Mouse (Mus musculus): ENCODE data around the gene Tbx5. TPM values are rescaled to one million over a fixed set of nuclear protein-coding genes. Genes with fewer than 3 reads are reported as not detected.

The Tbx5 gene
- total and polyA plus RNA-seq, 2 experiments from 2014 or later = 17.3 to 31.1 TPM

DNA sequence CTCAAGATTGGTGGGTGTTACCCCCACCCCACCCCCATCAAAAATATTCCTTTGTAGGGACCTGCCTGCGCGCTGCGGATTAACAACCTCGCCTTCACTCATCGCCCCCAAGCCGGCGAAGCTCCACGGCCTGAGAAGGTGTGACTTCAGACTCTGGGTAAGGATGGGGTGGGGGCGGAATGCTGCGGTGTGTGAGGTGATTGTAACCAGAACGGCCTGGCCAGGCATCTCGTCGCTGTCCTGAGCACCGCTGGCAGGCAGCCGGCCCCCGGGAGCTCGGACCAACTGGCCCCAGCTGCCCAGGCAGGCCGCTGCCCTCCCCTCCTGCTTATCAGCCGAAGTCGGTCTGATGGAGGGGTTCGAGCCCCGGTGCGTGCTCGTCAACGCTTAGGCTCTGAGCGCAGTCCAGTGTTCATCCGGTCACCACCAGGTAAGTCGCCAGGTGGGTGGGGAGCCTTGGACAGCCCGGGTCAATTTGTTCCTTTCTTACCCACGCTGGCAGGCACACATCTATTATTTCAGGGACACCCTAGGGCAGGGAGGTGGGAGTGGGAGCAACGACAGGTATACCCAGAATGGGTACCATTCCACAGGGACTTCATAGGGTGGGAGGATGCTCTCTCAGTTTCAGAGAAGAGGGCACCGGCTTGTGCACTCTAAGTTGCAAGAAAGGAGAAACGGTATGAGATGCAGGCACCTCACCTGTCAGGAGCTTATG, 35.9 kb upstream of the Tbx5 start:
- Histone ChIP-seq H3K9me3 (replicated peaks; ENCODE audit: control insufficient read depth, low read length) (no peaks in the 10 kb centered on the region), H3K9ac (replicated peaks; ENCODE audit: low read depth, low read length) (no peak overlapping the region; the same call in 1 of the 2 replicates), H3K4me1 (ENCODE audit: control insufficient read depth, insufficient read depth) (no peaks in the 10 kb centered on the region), H3K27me3 (ENCODE audit: control insufficient read depth, insufficient read depth, low read length) (peaks cover 87% of the 10 kb centered on the region), H3K27ac (ENCODE audit: low read depth) (peak overlapping the region; percentile 70), H3K4me2 (ENCODE audit: low read depth, low read length) (no peak overlapping the region), H3K4me3 (ENCODE audit: low read depth, low read length) (peak overlapping the region; percentile 28), H3K36me3 (replicated peaks; ENCODE audit: control insufficient read depth, insufficient read depth, low read length) (no peaks in the 10 kb centered on the region)
- no peak for TF ChIP-seq CTCF (IDR thresholded peaks at IDR 0.05; ENCODE audit: low read depth)
- peak; percentile 39; the same call in 1 of the 2 replicates for TF ChIP-seq EP300 (IDR thresholded peaks at IDR 0.05; ENCODE audit: low read depth)
- peak; percentile 35 for DNase-seq (ENCODE audit: low spot score)
- 9% methylated on average over 33 of the region's 33 CpGs for WGBS
- peak; percentile 58; the same call in 1 of the 2 replicates for ATAC-seq (ENCODE audit: insufficient read depth, low read depth)

DNA sequence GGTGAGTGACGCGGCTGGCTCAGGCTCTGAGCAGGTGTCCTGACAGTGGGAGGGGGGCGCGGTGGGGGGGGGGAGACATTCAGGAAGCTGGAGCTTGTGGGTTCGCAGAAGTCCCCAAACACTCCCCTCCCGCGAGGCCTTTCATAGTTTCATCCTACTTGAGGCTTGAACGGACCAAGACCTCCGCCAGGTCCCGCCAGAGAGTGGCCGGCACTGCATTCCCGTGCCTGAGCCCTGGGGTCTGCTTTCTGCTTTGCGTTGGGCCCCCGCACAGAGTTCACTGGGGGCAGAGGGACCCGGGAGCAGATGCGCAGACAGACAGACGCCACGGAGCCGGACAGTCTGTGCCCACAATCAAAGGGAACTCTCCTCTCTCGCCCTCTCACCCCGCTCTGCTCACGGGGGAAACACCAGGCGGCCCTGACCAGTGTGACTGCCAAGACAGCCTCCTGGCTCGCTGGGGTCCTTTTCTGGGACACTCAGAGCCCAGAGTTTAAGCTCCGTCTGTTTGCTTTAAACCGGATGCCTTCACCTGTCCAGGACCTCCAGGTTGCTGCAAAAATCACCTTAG, 34.8 kb upstream of the Tbx5 start:
- 4% methylated on average over 26 of the region's 26 CpGs for WGBS
- H3K9ac ChIP-seq (replicated peaks; ENCODE audit: low read depth, low read length) = peak overlapping the region; percentile 45
- no peak for ATAC-seq (ENCODE audit: insufficient read depth, low read depth)
- H3K9me3 ChIP-seq (replicated peaks; ENCODE audit: control insufficient read depth, low read length) = no peaks in the 10 kb centered on the region
- peak overlapping the region; percentile 28 for H3K4me3 ChIP-seq (ENCODE audit: low read depth, low read length)
- H3K27ac ChIP-seq (ENCODE audit: low read depth) = peak overlapping the region; percentile 70
- peak overlapping the region; percentile 43 for H3K4me2 ChIP-seq (ENCODE audit: low read depth, low read length)
- TF ChIP-seq CTCF (IDR thresholded peaks at IDR 0.05; ENCODE audit: low read depth) = no peak
- TF ChIP-seq EP300 (IDR thresholded peaks at IDR 0.05; ENCODE audit: low read depth) = no peak
- peaks cover 95% of the 10 kb centered on the region for H3K27me3 ChIP-seq (ENCODE audit: control insufficient read depth, insufficient read depth, low read length)
- no peaks in the 10 kb centered on the region for H3K4me1 ChIP-seq (ENCODE audit: control insufficient read depth, insufficient read depth)
- no peaks in the 10 kb centered on the region for H3K36me3 ChIP-seq (replicated peaks; ENCODE audit: control insufficient read depth, insufficient read depth, low read length)
- DNase-seq (ENCODE audit: low spot score) = no peak

DNA sequence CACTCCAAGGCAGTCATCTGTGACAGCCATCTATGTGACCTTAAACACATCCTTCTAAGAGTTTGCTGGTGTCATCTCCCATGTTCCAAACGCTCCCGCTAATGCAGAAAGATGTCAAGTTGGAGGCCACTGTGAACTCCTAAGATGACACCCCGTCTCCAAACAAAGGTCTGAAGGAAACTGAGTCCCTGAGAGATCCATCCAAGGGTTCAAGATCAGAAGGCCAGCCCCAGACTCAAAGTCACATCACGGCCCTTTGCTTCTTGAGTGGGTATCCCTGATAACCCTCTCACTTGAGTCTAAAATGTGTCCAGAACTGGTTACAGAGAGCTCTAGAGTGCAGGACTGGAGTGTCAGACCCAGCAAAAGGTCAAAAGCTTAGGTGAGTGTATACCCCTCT, 34.2 kb upstream of the Tbx5 start:
- no peaks in the 10 kb centered on the region for H3K9me3 ChIP-seq (replicated peaks; ENCODE audit: control insufficient read depth, low read length)
- TF ChIP-seq CTCF (IDR thresholded peaks at IDR 0.05; ENCODE audit: low read depth) (no peak), EP300 (IDR thresholded peaks at IDR 0.05; ENCODE audit: low read depth) (no peak)
- H3K27me3 ChIP-seq (ENCODE audit: control insufficient read depth, insufficient read depth, low read length) = peaks cover 98% of the 10 kb centered on the region
- H3K4me3 ChIP-seq (ENCODE audit: low read depth, low read length) = peak overlapping the region; percentile 28; the same call in 1 of the 2 replicates
- DNase-seq (ENCODE audit: low spot score) (no peak), ATAC-seq (ENCODE audit: insufficient read depth, low read depth) (no peak)
- WGBS = 50% methylated on average over 4 of the region's 4 CpGs
- no peak overlapping the region for H3K9ac ChIP-seq (replicated peaks; ENCODE audit: low read depth, low read length)
- H3K4me2 ChIP-seq (ENCODE audit: low read depth, low read length) = no peak overlapping the region
- no peaks in the 10 kb centered on the region for H3K4me1 ChIP-seq (ENCODE audit: control insufficient read depth, insufficient read depth)
- no peaks in the 10 kb centered on the region for H3K36me3 ChIP-seq (replicated peaks; ENCODE audit: control insufficient read depth, insufficient read depth, low read length)
- peak overlapping the region; percentile 70 for H3K27ac ChIP-seq (ENCODE audit: low read depth)

DNA sequence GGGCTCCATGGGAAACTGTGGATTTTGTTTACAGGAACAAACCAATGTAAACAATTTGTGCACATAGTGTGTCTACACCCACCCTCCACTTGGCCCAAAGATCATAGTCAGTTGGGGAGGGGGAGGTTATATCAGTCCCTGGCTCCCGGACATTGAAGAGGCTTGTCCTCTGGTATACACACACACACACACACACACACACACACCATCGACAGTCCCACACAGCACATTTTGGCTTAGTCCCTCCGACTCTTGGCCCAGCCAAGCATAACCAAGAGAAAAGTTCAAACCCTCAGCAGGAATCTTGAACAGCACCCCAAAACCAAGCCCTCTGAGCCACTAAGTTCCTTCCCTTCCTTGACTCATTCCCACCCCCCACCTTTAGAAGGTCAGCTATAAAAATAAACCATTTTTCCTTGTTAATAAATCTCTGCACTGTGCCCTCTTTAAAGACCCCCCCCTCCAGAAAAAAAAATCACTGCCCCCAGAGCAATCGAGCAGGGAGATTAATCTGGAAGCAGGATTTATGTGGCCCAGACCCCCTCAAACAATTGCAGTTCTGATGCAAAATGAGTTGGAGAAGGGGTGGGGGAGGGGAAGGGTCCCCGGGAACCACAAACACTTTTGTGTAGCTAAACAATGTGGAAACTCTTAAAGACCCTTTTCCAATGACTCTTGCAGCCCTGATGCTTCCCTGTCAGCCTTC, 33.6 kb upstream of the Tbx5 start:
- DNase-seq (ENCODE audit: low spot score) (no peak), ATAC-seq (ENCODE audit: insufficient read depth, low read depth) (no peak)
- Histone ChIP-seq H3K4me1 (ENCODE audit: control insufficient read depth, insufficient read depth) (0 out of 2 replicates have a peak, but pooled peaks cover 4% of the 10 kb centered on the region), H3K9ac (replicated peaks; ENCODE audit: low read depth, low read length) (0 out of 2 replicates have a peak overlapping the region, but pooled peaks have one; percentile 10), H3K4me2 (ENCODE audit: low read depth, low read length) (peak overlapping the region; percentile 11; the same call in 1 of the 2 replicates), H3K4me3 (ENCODE audit: low read depth, low read length) (peak overlapping the region; percentile 3; the same call in 1 of the 2 replicates), H3K36me3 (replicated peaks; ENCODE audit: control insufficient read depth, insufficient read depth, low read length) (no peaks in the 10 kb centered on the region), H3K9me3 (replicated peaks; ENCODE audit: control insufficient read depth, low read length) (no peaks in the 10 kb centered on the region), H3K27ac (ENCODE audit: low read depth) (peak overlapping the region; percentile 34; the same call in 1 of the 2 replicates), H3K27me3 (ENCODE audit: control insufficient read depth, insufficient read depth, low read length) (peaks cover 98% of the 10 kb centered on the region)
- WGBS = 39% methylated on average over 5 of the region's 5 CpGs
- TF ChIP-seq CTCF (IDR thresholded peaks at IDR 0.05; ENCODE audit: low read depth) (no peak), EP300 (IDR thresholded peaks at IDR 0.05; ENCODE audit: low read depth) (no peak)

DNA sequence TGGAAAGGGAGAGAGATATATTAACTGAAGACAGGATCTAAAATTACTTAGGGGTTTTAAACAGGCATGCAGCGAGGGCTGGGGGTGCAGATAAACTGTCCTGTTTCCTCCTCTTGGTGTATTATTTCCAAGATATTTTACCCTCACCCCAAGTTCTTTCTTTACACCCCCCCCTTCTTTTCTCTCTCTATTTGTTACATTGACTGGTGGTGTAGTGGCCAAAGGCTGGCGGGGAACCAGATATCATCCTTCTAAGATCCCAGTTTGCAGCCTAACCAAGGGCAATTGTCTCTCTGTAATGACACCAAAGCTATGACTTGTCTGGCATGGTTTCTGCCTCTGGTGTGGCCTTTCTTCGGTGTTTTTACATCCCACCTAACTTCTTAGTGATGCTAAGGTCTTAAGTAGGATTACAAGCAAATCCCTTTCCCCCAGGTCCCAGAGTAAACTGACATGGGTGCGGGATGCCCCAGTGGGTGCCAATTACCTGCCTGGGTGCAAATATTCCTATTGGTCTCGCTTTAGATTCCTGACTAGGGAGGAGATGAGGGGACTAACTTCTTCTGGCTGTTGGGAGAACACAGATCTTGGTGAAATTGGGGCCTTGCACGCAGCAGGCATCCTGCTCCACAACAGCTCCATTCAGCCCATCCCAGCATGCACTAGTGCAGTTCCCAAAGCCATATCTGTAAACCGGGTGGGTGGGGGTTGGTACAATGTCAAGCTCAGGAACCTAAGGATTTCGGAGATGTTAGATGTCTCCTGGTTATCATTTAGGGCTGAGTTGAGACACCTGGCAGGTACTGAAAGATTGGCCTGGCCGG, 32.8 kb upstream of the Tbx5 start:
- H3K36me3 ChIP-seq (replicated peaks; ENCODE audit: control insufficient read depth, insufficient read depth, low read length) = no peaks in the 10 kb centered on the region
- H3K27ac ChIP-seq (ENCODE audit: low read depth) = peak overlapping the region; percentile 12; the same call in 1 of the 2 replicates
- 0 out of 2 replicates have a peak, but pooled peaks cover 4% of the 10 kb centered on the region for H3K4me1 ChIP-seq (ENCODE audit: control insufficient read depth, insufficient read depth)
- no peaks in the 10 kb centered on the region for H3K9me3 ChIP-seq (replicated peaks; ENCODE audit: control insufficient read depth, low read length)
- peak overlapping the region; percentile 11; the same call in 1 of the 2 replicates for H3K4me2 ChIP-seq (ENCODE audit: low read depth, low read length)
- ATAC-seq (ENCODE audit: insufficient read depth, low read depth) (no peak), DNase-seq (ENCODE audit: low spot score) (no peak)
- 32% methylated on average over 9 of the region's 9 CpGs for WGBS
- TF ChIP-seq EP300 (IDR thresholded peaks at IDR 0.05; ENCODE audit: low read depth) (no peak), CTCF (IDR thresholded peaks at IDR 0.05; ENCODE audit: low read depth) (no peak)
- H3K4me3 ChIP-seq (ENCODE audit: low read depth, low read length) = 0 out of 2 replicates have a peak overlapping the region, but pooled peaks have one; percentile 3
- peaks cover 99% of the 10 kb centered on the region for H3K27me3 ChIP-seq (ENCODE audit: control insufficient read depth, insufficient read depth, low read length)
- H3K9ac ChIP-seq (replicated peaks; ENCODE audit: low read depth, low read length) = no peak overlapping the region
